Mouse (Mus musculus) cerebellum, adult (tissue): Measurements from ENCODE around the gene Gm3676.
"Not testable (repeated sequence)": the region's sequence is repeated elsewhere in the genome, so short reads cannot be mapped to it uniquely, and the experiment has no call there.

Experiments used
- ATAC-seq: cut with Nextera tagmentation; 2 replicates; pipeline ENCODE4 v1.9.2; 2017; ENCODE audit warnings: mild to moderate bottlenecking, moderate library complexity, mixed read lengths; ENCODE audit not compliant: insufficient number of reproducible peaks, low FRiP score, low TSS enrichment

Gene Gm3676

DNA sequence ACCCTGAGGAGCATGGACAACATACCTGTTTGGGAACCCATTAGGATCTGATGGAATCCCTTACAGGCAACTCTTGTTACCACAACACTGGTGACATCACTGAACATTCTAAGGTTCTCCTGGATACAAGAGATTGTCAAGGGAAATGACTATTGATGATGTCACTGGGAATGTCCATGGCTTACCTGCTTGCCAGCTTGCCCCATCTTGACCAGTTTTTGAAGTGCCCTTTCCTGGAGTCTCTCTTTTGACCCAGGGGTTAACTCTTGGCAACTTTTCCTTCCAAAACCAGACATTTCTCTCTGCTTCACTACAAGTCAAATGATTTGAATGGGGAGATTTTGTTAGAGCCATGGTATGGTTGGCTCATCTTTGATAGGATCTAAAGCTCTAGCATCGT, at the start of gene Gm3676:
Gene Gm3676 (minus strand): TSS at position 101 of the 400 bp plus-strand sequence.
- not testable (repeated sequence) for ATAC-seq

GRCm38 (mm10) chr14:41648176-41648575, 1.9 kb upstream of the Gm3676 start:
- not testable (repeated sequence) for ATAC-seq

DNA sequence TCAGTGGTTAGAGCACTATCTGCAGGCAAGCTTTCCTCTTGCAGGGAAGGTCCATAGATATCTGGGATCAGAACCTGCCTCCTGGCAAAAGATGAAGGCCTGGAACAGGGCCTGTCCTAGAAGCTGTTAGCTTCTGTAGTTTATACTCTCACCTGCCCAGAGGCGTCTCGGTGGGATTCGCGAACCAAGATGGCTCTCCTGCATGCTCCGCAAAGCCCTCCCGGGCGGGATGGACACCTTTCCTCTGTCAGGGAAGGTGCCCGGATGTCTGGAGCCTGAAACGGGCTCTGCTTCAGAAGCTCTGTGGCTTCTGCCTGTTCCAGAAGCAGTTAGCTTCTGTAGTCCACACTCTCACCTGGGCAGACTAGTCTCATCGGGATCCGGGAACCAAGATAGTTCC, 16.1 kb downstream of the Gm3676 start:
- not testable (repeated sequence) for ATAC-seq

DNA sequence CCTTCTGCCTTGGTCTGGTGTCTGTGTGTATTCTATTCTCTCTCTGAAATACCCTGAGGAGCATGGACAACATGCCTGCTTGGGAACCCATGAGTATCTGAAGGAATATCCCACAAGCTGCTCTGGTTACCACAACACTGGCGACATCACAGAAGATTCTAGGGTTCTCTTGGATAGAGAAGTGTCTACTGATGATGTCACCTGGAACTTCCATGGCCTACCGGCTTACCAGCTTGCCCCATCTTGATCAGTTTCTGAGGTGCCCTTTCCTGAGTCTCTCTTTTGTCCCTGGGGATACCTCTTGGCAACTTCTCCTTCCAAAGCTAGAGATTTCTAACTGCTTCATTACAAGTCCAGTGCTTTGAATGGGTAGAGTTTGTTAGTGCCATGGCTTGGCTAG, 21.8 kb downstream of the Gm3676 start, which contains the start of gene Gm3072:
Gene Gm3072 (minus strand): TSS at position 101 of the 400 bp plus-strand sequence.
- not testable (repeated sequence) for ATAC-seq

- ATAC-seq: not testable (repeated sequence)
These were observed 23.8 kb downstream of the Gm3676 start for GRCm38 (mm10) chr14:41622535-41622934.

DNA sequence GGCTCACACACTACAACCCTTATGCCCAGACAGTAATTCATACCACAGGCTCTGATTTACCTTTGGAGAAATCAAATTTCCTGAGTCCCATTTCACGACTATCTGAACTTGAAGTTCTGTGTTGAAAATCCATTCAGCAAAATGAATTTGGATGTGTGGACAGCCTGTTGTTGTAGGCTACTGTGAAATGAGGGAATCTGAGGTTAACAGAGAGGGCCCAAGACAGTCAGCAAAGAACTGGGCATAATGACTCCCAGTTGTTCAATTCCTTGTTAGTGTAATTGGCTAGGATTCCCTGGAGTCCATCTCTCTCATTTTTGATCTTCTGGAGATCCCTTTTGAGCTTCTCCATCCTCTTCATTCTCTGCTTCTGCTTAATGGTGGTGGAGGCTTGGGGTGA, 35.6 kb downstream of the Gm3676 start:
- ATAC-seq: not testable (repeated sequence)

DNA sequence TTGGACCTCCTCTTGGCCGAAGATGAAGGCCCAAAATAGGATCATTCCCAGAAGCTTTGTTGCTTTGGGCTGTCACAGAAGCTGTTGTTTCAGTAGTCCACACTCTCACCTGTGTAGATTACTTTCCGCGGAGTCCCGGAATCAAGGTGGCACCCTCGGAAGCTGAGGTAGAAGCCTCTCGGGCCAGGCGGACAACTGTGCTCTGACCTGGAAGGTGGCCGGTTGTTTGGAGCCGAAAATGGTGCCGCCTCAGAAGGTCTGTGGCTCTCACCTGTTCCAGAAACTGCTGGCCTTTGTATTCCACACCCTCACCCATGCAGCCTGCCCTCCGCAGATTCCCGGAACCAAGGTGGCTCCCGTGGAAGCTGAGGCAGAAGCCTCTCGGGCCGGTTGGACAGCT, 45.4 kb downstream of the Gm3676 start:
- not testable (repeated sequence) for ATAC-seq
